ENCODE assay signal across 12 mouse cellular contexts in the genomic region with DNA sequence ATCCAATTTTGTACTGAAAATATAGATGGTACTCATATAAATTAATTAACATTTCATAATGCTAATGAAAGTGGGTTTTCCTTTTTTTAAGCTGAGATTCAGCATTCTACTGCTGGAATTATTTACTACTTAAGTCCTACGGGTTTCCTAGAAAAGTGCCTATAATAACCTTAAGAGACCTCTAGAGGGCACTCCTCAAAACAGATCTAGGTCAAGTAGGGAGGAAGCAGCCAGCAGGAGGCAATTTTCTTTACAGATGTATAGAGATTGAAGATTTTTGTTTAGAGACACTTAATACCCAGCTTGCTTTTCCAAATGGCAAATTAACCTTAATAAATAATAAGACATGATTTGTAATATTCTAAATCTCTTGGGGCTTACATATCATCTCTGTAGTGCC.
DNase-seq lines count a peak whose midpoint lies in the region; ATAC-seq and TF ChIP-seq lines count a peak whose summit lies in the region.
"Had no signal": no experiment of that assay in that cellular context is flagged by ENCODE, and none has a peak within 500 bp of the region (broad histone marks: within the 10 kb centered on the region; RNA-seq: fewer than 3 reads in every experiment).

No protein-coding gene starts in this region.

- no peak overlapping the region for H3K27ac ChIP-seq in left cerebral cortex, adult 2 months
- H3K27ac ChIP-seq in hindbrain, postnatal 0 days = no peak overlapping the region
- H3K27ac ChIP-seq: heart, embryonic 15.5 days; limb, embryonic 12.5 days had no signal

- peak; percentile 64 for TF ChIP-seq CTCF in left cerebral cortex, adult 2 months (IDR thresholded peaks at IDR 0.05)
- peak; percentile 61 for TF ChIP-seq CTCF in hindbrain, postnatal 0 days (IDR thresholded peaks at IDR 0.05; ENCODE audit: low read depth)

- no peak for ATAC-seq in hindbrain, postnatal 0 days
- no peak for ATAC-seq in erythroblast, adult 5-6 weeks (replicated peaks; ENCODE audit: low FRiP score, poor library complexity, severe bottlenecking)

- intact Hi-C loops in left cerebral cortex, adult 2 months (cut with DNase I) = loop anchor here (5.0 to 10.0 kb wide), 4 partner anchors 140 to 970 kb away; no protein-coding TSS in a partner anchor

- no peaks in the 10 kb centered on the region for H3K9me3 ChIP-seq in hindbrain, postnatal 0 days (ENCODE audit: low read length)
- H3K9me3 ChIP-seq: heart, embryonic 15.5 days; limb, embryonic 12.5 days had no signal

- no peaks in the 10 kb centered on the region for H3K4me1 ChIP-seq in hindbrain, postnatal 0 days (ENCODE audit: insufficient read depth, low read length)
- H3K4me1 ChIP-seq: heart, embryonic 15.5 days; limb, embryonic 12.5 days had no signal

- no peak overlapping the region for H3K4me3 ChIP-seq in left cerebral cortex, adult 2 months
- no peak overlapping the region for H3K4me3 ChIP-seq in hindbrain, postnatal 0 days (ENCODE audit: low read length)
- H3K4me3 ChIP-seq: heart, embryonic 15.5 days; limb, embryonic 12.5 days had no signal

- H3K9ac ChIP-seq in hindbrain, postnatal 0 days (replicated peaks; ENCODE audit: low read length) = no peak overlapping the region
- H3K9ac ChIP-seq: heart, embryonic 15.5 days; limb, embryonic 12.5 days had no signal

- H3K27me3 ChIP-seq in hindbrain, postnatal 0 days (ENCODE audit: insufficient read depth, low read length) = no peaks in the 10 kb centered on the region
- H3K27me3 ChIP-seq: heart, embryonic 15.5 days; limb, embryonic 12.5 days had no signal

- peak; percentile 46 for DNase-seq in cerebellum, adult 9-10 months
- no peak for DNase-seq in cerebellum, adult 11-12 months
- DNase-seq in left cerebral cortex, adult 2 months (ENCODE audit: extremely low spot score in 1 of 2, low spot score in 2 of 2) = no peak
- DNase-seq in left cerebral cortex, adult 18-20 months (ENCODE audit: low spot score in 2 of 2) = no peak
- peak; percentile 48 for DNase-seq in NIH3T3 (ENCODE audit: low read depth)
- DNase-seq in hindbrain, postnatal 0 days (ENCODE audit: low spot score) = peak; percentile 77
- no peak for DNase-seq in spleen, postnatal 36 days (ENCODE audit: low spot score in 2 of 2)
- DNase-seq: cerebellum, adult 11 months; thymus, postnatal 14 days had no signal

- WGBS in hindbrain, postnatal 0 days = 16% methylated on average over 1 of the region's 1 CpGs

- H3K4me2 ChIP-seq in hindbrain, postnatal 0 days (ENCODE audit: low read depth, low read length) = no peak overlapping the region
- H3K4me2 ChIP-seq: heart, embryonic 15.5 days; limb, embryonic 12.5 days had no signal

- no peaks in the 10 kb centered on the region for H3K36me3 ChIP-seq in hindbrain, postnatal 0 days (ENCODE audit: insufficient read depth, low read length)
- H3K36me3 ChIP-seq: heart, embryonic 15.5 days; limb, embryonic 12.5 days had no signal

Comparison
In these comparisons a context has a peak if more than half of its experiments do, and no peak if none do; other contexts are left out.
1. DNase-seq: peak in cerebellum, adult 9-10 months (single experiment), NIH3T3 (single experiment) and hindbrain, postnatal 0 days (single experiment); none in cerebellum, adult 11-12 months (single experiment), left cerebral cortex, adult 2 months (0 of 2), left cerebral cortex, adult 18-20 months (0 of 2) and spleen, postnatal 36 days (0 of 2).